In genomic region chr4:135818366-135818765, GRCm38 (mm10) we compare ENCODE assay signal across 13 mouse cellular contexts. TPM values are rescaled to one million over a fixed set of nuclear protein-coding genes. Genes with fewer than 3 reads are reported as not detected.
"Had no signal": no experiment of that assay in that cellular context is flagged by ENCODE, and none has a peak within 500 bp of the region (broad histone marks: within the 10 kb centered on the region; RNA-seq: fewer than 3 reads in every experiment).

No protein-coding gene starts in this region.

- ATAC-seq: hindbrain, embryonic 16.5 days; inflammation-experienced regulatory T-cells, adult 6 months had no signal

- H3K9me3 ChIP-seq: neural tube, embryonic 15.5 days had no signal

- H3K36me3 ChIP-seq: limb, embryonic 13.5 days; liver, embryonic 13.5 days; midbrain, embryonic 10.5 days; neural tube, embryonic 15.5 days had no signal

- H3K4me3 ChIP-seq: limb, embryonic 13.5 days; liver, embryonic 13.5 days; midbrain, embryonic 10.5 days; myocyte; neural tube, embryonic 15.5 days had no signal

- H3K27ac ChIP-seq: limb, embryonic 13.5 days; midbrain, embryonic 10.5 days; neural tube, embryonic 15.5 days; stomach, postnatal 0 days had no signal

- H3K4me2 ChIP-seq: limb, embryonic 13.5 days; liver, embryonic 13.5 days; neural tube, embryonic 15.5 days had no signal

- DNase-seq: left cerebral cortex, postnatal 4 days; liver, embryonic 13.5 days; lung, adult 18-20 months; midbrain, embryonic 14.5 days; right cerebral cortex, adult 18-20 months; thymus, postnatal 4 days had no signal

- H3K27me3 ChIP-seq: limb, embryonic 13.5 days; liver, embryonic 13.5 days; neural tube, embryonic 15.5 days had no signal

- H3K4me1 ChIP-seq: midbrain, embryonic 10.5 days; neural tube, embryonic 15.5 days had no signal

- H3K9ac ChIP-seq: limb, embryonic 13.5 days; liver, embryonic 13.5 days; neural tube, embryonic 15.5 days had no signal

RNA-seq across cellular contexts. Expression of gene Myom3, which starts 58.9 kb away (rescaled TPM):
- polyA plus RNA-seq: inflammation-experienced regulatory T-cells, adult 6 months had no signal
